Mouse (Mus musculus) ZHBTc4 (cell line): ENCODE data around the gene Ptprk.

Source experiments
- DNase-seq: peaks from one replicate; pipeline ENCODE4 v3.0.0-alpha.2; 2011; ENCODE audit warnings: low read depth, low spot score

Ptprk gene

DNA sequence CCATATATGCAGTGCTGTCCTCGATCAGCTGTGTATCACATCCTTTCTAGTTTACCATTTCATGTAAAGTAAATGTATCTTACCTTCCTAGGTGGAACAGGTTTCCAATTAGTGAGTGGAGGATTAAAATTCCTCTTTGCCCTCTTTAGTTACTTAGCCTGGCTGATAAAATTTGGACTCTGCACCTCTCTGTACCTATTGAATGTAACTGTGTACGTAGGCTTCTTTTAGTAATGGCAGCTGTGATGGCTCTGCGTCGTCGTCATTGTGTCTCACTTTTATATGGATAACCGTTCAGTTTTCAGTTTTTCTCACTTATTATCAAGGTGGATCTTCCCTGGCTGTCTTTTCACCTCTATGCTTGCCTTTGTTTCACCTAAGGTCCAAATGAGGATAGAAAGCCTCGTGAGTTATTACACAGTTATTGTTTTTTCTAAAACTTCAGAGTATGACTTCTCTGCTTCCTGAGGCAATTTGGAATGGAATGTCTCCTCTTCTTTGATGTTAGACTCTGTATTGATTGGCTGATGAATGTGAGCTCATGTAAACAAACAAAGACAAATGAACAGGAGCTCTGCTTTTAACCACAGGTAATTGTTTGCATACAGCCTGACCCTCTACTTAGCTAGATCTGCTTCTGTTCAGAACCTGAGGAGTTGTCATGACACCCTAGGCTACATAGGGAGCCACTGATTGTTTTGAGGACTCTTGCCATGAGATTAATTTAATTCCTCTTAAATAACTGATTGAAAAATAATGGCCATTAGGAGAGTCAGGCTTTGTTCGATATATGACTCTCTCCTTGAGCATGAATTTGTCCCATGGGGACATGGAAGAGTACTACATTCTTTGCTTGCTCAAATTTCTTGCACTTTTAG, 197.3 kb downstream of the Ptprk start:
- no peak for DNase-seq

DNA sequence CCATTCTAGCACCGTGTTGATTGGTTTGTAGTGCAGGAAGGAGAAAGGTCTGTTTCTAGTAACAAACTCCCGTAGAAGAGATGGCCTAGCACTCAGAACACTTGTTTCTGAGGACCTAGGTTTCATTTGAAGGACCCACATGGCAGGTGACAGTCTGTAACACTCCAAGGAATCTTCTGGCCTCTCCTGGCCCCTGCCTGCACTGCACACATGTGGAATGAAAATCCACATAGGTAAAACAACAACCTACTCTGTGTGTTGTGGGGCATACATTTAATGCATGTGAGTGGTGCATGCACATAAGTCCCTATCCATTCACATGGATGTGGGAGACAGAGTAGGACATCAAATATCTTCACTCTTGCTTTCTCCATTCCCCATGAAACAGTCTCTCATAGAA, 204.1 kb downstream of the Ptprk start:
- DNase-seq, result no peak

DNA sequence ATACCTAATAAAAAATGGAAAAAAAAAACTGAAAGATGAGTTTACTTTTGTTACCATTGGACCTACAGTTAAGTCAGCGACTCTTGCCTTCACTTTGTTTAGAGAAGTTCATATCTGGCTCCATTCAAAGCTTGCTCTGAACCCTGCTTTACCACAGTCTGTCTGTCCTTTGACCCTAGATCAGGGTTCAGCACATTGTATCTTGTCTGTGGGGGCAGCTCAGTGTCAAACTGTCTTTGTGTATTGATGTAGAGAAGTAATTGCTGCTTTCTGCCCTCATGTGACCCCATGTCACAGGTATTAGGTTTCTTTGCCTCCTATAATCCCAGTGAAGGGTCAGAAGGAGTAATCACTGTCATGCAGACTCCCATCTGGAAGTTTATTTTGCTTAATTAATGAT, 222.9 kb downstream of the Ptprk start:
- DNase-seq, result no peak

DNA sequence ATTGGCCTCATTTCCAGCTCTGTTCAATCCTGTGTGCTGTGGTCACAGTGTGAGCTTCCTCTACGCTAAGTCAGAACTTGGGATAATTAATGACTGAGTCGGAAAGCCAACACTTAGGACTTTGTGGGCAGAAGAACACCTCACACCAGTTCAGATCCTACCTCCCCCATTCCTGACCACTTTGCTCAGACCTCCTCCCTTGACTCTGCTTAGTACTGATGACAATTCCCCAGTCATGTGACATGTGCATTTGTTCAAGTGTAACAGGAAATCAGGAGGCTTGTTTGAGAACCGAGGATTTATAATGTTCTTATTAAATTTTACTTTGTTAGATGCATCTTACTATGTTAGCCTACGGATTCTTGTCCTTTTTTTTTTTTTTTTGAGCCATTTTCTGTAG, 224.6 kb downstream of the Ptprk start:
- no peak for DNase-seq

DNA sequence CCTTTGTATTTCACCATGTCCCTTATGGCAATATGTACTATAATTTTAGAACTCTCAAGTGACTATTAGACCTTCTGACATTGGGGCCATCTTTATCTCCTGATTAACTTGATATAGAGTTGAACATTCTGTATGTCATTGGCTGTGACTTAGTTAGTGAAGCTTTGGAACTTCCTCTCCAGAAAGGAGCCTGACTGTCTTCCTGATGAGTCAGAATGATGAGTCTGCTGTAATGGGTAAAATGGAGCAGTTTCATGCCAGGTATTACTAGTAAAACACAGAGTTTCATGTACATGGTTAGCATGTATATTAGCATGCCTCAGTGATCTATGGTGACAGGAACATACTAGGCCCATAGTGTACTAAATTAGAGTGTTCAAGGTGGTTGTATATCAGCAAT, 229.2 kb downstream of the Ptprk start:
- no peak for DNase-seq

DNA sequence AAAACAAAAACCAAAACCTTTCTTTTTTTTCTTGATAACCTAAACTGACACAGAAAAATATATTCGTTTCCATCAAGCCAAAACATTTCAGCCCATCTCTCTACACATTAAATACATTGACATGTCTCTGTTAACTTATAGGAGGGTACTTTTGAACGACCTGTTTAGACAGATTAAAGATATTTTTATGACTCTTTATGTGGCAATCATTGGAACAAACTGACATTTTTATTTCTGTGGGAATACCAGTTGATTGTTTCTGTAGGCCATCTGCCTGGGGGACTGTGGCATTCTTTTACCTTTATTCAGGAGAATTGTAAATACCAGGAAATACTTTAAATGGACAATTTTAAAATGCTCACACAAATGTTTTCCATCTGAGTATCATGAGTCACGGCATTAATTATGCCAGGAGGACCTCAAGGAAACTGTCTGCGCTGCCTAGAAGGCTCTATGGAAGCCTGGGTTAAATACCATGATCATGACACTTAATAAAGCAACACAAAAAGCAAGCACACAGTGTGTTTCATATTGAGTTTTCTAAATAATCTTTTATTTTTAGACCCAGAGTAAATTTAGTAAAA, 229.8 kb downstream of the Ptprk start:
- no peak for DNase-seq

DNA sequence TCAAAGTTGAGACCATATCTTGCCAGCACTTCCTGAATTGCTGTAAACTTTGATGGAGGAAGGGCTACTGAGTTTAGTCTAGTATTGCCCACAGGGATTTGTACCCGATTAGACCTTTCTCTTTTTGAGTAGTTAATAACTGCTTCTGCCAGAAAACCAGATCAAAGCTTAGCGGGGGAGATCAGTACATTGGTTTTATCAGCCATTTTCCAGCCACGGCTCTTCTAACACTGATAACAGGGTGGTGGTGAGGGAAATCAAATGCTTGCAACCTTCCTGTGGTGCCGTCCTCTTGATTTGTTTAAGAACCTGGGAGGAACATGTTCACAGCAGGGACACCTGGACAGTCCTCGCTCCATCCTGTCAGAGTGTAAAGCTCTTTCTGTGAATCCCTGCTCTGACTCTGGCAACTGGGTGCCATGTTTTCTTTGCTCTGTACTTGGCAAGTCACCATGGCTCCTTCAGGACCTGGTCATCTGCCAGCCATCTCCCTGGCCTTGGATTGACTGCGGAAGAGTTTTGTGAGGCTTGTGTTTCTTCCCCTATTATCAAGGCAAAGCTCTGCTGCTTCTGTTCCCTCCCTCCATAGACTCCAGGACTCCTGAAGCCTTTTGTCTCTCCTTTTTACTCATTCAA, 231.9 kb downstream of the Ptprk start:
- peak; percentile 14 for DNase-seq

DNA sequence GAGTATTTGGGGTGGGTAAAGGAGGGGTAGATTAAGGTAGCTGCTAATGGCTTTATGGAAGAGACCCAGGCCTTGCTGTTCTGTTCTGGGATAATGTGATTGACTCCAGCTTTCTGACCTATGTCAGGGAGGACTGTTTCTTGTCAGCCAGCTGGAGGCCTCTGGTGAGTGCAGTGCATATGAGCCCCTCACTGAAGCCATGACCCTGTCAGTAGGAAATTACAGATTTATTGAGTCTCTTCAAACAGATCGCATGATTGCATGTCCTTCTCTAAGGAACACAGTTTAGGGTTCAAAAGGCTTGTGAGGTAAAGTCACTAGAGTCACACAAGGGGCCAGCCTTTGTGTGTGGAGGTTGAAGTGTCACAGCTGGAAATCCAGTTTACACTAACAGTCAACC, 236.7 kb downstream of the Ptprk start:
- no peak for DNase-seq

DNA sequence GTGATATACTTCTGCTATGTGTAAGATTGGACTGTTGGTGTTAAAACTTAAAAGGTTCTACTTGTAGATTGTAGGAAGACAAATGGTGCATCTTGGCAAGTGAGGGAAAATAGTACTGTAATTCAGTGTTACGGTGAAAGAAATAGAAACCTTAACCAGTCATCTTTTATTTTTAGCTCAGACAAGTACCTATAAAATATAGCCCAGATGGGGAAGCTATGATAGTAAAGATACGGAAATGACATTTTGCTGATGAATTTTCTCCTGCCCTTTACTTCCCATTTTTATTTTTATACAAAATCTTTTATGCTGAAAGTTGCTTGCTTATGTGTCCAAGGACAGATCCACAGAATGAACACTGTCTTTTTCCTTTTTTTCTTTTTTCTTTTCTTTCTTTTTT, 248.4 kb downstream of the Ptprk start:
- DNase-seq, result no peak

DNA sequence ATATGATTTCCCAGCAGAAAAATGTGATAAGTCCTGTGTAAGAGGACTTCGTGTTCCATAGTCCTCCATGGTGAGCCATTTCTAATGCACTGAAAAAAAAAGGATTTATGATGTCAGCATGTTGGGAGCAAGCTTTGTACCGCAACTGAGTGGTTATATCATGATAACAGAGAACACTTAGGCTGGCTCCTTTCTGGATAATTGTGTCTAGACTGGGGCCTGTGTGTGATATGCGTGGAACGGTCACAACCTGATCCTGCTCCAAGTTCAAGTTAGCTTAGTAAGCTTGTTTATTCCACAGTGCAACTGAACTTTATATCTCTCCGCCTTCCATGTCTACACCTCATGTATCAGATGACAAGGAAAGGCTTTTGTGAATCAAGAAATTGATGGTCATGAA, 260.6 kb downstream of the Ptprk start:
- DNase-seq, result no peak

DNA sequence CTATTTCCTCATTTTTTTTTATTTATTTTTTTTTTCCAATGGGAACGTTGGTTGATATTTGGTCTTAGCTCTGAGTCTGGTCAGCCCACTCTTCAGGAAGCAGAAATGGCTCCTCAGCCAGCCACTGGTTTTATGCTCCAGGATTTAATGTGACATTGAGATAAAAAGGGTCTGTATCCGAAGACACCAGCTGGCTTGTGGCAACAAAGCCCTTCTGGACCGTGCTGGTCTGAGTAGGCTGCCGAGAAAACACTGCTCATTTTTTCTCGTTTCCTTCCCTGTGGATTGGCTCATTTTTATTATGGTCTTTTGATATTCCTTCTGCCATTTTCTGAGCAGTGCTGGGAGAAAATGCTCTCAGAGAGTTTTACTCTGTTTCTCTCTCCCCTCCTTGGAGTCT, 263.9 kb downstream of the Ptprk start:
- DNase-seq, result no peak

DNA sequence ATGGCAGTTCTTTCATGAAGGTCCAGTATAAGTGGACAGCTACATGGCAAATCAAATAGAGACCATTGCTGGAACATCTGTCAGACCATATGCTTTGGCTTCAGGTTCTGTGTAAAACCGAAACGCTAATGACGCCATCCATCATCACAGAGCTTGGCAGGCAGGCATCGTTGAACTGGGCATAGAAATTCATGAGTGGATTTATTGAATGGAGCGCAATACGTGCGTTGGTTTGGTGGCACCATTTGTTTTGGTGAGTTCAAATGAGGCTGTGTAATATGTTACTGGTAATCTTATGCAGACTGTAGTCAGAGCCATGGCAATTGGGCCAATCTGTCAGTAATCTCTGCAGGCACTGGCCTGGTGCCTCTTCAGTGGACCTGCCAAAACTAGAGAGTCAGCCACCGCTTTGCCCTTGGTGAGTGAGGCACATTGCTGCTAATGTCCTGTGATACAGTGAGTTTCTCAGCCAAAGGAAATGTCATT, 270.6 kb downstream of the Ptprk start:
- DNase-seq, result no peak

DNA sequence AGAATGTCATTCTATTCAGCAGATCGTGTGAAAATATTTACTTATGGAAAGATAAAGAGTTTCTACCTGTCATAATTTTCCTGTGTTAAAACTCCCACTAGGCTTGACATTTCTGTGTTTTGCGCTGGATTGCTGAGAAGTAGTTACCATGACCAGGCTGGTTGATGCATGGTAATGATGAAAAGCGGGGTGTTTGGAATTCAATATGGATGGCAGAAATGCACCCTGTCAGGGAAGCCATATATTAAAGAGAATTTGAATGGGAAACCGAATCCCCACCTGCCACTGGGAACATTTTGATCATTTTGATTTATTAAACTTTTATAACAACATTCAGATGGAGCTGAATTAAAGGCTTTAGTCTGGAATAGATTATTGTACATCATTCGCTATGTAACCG, 290.7 kb downstream of the Ptprk start:
- DNase-seq, result no peak

DNA sequence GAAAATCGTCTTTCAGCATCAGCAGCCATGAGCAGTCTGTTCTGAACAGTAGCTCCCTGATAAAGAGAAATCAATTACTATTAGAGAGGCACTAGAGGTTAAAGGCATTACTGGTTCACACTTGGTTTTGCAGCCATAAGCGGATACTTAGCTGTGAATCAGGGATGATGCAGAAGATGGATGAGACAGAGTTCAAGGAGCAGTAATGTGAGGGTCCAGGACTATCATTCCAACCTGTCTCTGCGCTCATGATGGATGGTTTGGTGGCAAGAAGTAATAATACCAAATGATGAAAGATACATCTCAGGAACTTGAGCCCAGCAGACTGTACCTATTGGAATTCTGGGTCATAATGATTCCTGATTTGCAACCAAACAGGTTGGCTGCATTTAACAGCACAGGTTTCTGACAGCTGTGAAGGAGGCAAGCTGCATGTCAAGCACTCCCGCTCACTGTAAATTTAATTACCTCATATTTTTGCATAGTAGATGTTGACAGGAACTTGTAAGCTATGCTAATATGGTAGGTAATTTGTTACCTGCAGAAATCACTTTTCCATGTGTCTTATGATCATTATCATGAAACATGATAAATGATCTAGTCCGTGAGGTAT, 291.6 kb downstream of the Ptprk start:
- DNase-seq, result no peak

DNA sequence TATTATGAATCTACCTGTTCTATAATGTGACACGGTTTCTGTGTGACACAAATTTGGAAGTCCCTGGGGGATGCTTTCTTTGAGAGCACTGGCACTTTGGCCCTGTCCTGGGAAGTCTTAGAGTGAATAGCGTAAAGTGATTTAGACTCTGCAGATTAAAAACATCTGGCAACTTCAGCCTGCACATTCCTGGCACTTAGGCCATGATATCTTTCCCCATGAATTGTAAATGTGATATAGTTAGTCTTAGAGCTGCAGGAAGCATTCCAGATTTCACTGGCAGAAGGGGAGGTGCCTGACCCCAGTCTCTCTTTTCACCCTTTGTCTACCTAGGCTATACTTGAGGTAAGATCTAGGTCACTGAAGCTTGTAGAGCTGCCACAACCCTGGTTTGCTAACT, 295.2 kb downstream of the Ptprk start:
- DNase-seq, result no peak

DNA sequence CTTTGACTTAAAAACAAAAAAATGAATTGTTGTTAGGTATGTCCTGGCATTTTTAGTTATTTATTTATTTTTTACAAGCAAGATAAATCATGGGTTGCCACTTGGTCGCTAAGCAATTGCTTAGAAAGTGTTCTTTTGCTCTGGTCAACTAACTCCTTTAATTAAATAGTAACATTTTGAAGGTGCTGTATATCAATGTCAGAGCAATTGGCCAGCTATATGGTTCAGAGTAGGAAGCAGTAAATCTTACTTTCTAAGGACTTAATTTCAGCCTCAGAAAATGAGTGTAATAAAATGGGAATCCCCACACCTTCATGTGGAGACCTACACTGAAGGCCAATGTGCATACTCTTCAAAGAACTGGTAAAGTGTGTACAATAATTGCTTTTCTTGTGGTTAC, 300.3 kb downstream of the Ptprk start:
- DNase-seq, result no peak

DNA sequence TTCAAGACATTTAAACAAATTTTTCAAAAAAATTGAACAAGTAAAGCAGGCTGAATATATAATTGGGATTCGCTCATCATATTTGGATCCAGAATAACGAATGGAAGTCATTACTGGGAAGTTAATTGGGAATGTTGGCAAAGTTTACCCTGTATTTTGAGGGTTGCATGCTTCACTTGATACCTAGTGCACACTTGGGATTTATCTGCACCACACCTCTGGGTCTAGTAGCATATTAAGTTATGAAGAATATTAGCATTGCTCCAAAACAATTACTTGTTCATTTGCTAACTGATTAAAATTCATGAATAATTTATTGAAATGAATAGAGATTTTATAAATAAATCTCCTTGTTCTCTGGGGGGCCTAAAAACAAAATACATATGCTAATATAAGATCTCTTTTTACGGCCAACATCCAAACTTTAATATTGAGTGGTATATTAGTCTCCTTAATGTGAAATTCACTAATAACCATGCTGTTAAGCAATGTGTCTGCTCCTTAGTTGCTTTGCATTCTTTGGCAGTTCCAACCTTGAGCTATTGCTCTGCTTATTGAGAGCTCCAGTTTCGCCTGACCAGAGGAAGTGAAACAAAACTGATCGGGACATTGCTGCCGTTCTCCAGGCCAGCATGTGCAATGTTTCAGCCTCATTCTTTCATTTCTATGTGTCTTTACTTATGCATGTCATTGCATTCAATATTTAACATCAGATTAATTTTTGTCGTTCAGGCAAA, 305.3 kb downstream of the Ptprk start:
- DNase-seq, result no peak

DNA sequence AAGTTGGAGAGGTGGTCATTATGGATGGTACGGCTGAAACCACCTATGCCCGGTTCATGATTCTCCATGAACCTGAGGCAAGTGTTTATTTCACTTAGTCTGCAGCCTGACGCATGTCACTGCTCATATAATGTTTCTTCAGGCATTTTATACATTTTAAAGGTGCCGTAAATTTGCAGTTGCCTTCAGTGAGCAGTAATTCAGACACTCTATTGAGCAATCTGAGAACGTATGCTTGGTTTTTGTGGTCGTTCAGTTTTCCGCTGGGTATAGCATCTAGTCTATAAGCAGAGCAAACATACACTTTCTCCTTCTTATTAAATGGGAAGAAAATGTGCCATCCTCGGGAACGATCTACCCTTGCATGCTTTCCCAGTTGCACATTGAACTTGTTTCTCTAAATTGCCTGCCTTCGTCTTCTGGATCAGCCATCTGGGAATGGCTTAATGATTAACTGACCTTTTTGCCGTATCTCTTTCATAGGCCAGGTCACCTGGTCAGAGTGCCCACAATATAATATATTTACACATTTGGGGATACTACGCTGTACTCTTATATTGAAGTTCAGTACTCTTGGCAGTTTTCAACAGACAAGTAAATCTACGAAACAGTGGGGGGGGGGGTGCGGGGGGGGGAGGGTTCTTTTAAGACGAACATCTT, 313.1 kb downstream of the Ptprk start:
- DNase-seq, result no peak

DNA sequence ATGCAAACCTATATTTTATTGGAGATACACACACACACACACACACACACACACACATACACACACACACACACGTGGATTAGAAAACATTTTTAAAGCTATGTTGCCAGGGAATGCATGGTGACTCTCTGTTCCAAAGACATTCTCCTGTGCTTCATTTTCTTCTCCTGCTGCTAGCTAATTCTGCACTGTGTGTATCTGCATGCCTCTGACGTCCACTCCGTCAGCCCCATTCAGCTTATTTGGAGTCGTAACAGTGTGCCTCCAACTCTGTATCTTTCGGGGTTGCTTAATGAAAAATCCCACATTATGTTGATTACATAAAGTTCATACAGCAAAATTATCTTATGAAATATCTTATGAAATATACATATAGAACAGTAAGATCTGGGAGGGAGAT, 316.5 kb downstream of the Ptprk start:
- DNase-seq, result no peak

DNA sequence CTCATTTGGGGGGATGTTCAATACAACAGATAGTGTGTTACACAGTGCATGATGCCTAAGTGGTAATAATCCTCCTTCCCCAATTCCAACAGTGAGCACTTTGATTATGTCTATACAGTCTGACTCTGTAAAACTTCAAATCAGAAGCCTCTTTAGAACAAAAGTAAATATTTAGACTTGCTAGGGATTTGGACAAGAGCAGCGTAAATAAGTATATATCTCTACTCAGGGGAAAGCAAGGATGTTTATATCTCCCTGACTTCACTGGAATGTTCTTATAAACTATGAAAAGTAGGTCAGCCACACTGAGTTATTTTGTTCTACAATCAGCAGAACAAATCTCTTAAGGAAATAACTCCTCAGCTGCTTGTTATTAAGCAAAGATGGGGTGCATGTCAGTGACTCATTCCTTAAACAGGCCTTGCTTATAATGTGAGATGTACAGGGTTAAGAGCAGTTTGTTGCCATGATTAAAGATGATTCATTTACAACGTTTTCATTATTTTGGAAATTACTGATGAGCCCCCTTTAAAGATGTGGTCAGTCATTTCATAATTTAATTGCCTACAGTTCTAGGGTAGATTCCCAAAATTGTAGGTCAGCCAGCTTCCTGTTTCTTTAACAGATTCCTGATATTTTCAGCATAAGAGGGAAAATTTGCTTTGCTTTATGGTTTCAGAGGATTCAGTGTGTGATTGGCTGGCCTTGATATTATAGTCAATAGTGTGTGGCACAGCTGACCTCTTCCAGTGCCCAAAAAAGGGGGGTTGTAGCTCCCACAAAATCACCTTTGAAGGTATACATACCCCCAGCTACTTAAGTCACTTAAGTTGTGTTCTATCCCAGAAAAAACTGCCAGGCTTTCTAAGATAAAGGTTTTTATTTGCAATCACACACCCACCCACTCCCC, 321.2 kb downstream of the Ptprk start:
- DNase-seq, result no peak
